Mouse (Mus musculus): ENCODE data around the gene Hsd17b1.
A peak's percentile ranks its signal among the peaks of the same experiment; 100 is the strongest.
"Not testable (repeated sequence)": the region's sequence is repeated elsewhere in the genome, so short reads cannot be mapped to it uniquely, and the experiment has no call there.

Hsd17b1 gene

GRCm38 (mm10) chr11:101085617-101086322 lies 7.6 kb downstream of the Hsd17b1 start:
- no peak for DNase-seq (ENCODE audit: low read depth, low spot score)

GRCm38 (mm10) chr11:101086323-101086674 lies 8.1 kb downstream of the Hsd17b1 start:
- no peak for DNase-seq (ENCODE audit: low read depth, low spot score)

- peak; percentile 80 for DNase-seq (ENCODE audit: low read depth, low spot score)
These were observed 8.8 kb downstream of the Hsd17b1 start, which contains the start of gene Mlx for GRCm38 (mm10) chr11:101086756-101087681. Gene Mlx, plus strand, starts transcription at chr11:101087277.

- DNase-seq (ENCODE audit: low read depth, low spot score) = no peak
These were observed 9.5 kb downstream of the Hsd17b1 start for GRCm38 (mm10) chr11:101087682-101088055.

- DNase-seq (ENCODE audit: low read depth, low spot score) = no peak
These were observed 11.7 kb downstream of the Hsd17b1 start for GRCm38 (mm10) chr11:101089931-101090330.

- DNase-seq (ENCODE audit: low read depth, low spot score) = no peak
These were observed 16.7 kb downstream of the Hsd17b1 start for GRCm38 (mm10) chr11:101094930-101095313.

- peak; percentile 92 for DNase-seq (ENCODE audit: low read depth, low spot score)
These were observed 17.3 kb downstream of the Hsd17b1 start, which contains the start of gene Psmc3ip for GRCm38 (mm10) chr11:101095314-101096024. Gene Psmc3ip, minus strand, starts transcription at chr11:101095436.

- no peak for DNase-seq (ENCODE audit: low read depth, low spot score)
These were observed 20.0 kb downstream of the Hsd17b1 start for GRCm38 (mm10) chr11:101098231-101098630.

- no peak for DNase-seq (ENCODE audit: low read depth, low spot score)
These were observed 24.8 kb downstream of the Hsd17b1 start for GRCm38 (mm10) chr11:101103011-101103410.

GRCm38 (mm10) chr11:101109351-101109750 lies 31.1 kb downstream of the Hsd17b1 start:
- no peak for DNase-seq (ENCODE audit: low read depth, low spot score)

GRCm38 (mm10) chr11:101110708-101111107 lies 32.5 kb downstream of the Hsd17b1 start:
- no peak for DNase-seq (ENCODE audit: low read depth, low spot score)

- no peak for DNase-seq (ENCODE audit: low read depth, low spot score)
These were observed 33.0 kb downstream of the Hsd17b1 start for GRCm38 (mm10) chr11:101111178-101111577.

GRCm38 (mm10) chr11:101112186-101112585 lies 34.0 kb downstream of the Hsd17b1 start:
- no peak for DNase-seq (ENCODE audit: low read depth, low spot score)

- DNase-seq (ENCODE audit: low read depth, low spot score) = no peak
These were observed 37.4 kb downstream of the Hsd17b1 start for GRCm38 (mm10) chr11:101115564-101115963.

GRCm38 (mm10) chr11:101118105-101118504 lies 39.9 kb downstream of the Hsd17b1 start:
- no peak for DNase-seq (ENCODE audit: low read depth, low spot score)

- no peak for DNase-seq (ENCODE audit: low read depth, low spot score)
These were observed 41.0 kb downstream of the Hsd17b1 start for GRCm38 (mm10) chr11:101119131-101119760.

- DNase-seq (ENCODE audit: low read depth, low spot score) = peak; percentile 98
These were observed 41.7 kb downstream of the Hsd17b1 start, which contains the start of the genes Retreg3 and Tubg1 for GRCm38 (mm10) chr11:101119761-101120544. Gene Retreg3, minus strand, starts transcription at chr11:101119893. Gene Tubg1, plus strand, starts transcription at chr11:101119938.

- no peak for DNase-seq (ENCODE audit: low read depth, low spot score)
These were observed 42.5 kb downstream of the Hsd17b1 start for GRCm38 (mm10) chr11:101120545-101121188.

GRCm38 (mm10) chr11:101124494-101124893 lies 46.3 kb downstream of the Hsd17b1 start:
- not testable (repeated sequence) for DNase-seq (ENCODE audit: low read depth, low spot score)

- DNase-seq (ENCODE audit: low read depth, low spot score) = not testable (repeated sequence)
These were observed 46.8 kb downstream of the Hsd17b1 start for GRCm38 (mm10) chr11:101125008-101125407.
